12 mouse cellular contexts compared by ENCODE assay signal in genomic region chr14:32351181-32351920, GRCm38 (mm10). TPM values are rescaled to one million over a fixed set of nuclear protein-coding genes. Genes with fewer than 3 reads are reported as not detected.
"Had no signal": no experiment of that assay in that cellular context is flagged by ENCODE, and none has a peak within 500 bp of the region (broad histone marks: within the 10 kb centered on the region; RNA-seq: fewer than 3 reads in every experiment).

No protein-coding gene starts in this region.

RNA-seq across cellular contexts. Expression of gene Ogdhl, which starts 29.5 kb away (rescaled TPM):
- total RNA-seq: megakaryocyte, adult 5-6 weeks had no signal

RNA-seq across cellular contexts. Expression of gene 1700024G13Rik, which starts 36.8 kb away (rescaled TPM):
- total RNA-seq: megakaryocyte, adult 5-6 weeks; megakaryocyte-erythroid progenitor cell, adult 5-6 weeks had no signal
- polyA plus RNA-seq: lung, embryonic 14.5 days; midbrain, embryonic 10.5 days; midbrain, embryonic 12.5 days; midbrain, embryonic 14.5 days; myocyte; neural tube, embryonic 11.5 days; neural tube, embryonic 15.5 days; small intestine, adult 2 months; stomach, embryonic 14.5 days; stomach, embryonic 16.5 days had no signal
